Mouse (Mus musculus) heart, adult 18-20 months (tissue): Measurements from ENCODE around the gene Gm20390. TPM values are rescaled to one million over a fixed set of nuclear protein-coding genes. Genes with fewer than 3 reads are reported as not detected.

ENCODE experiments used
- total RNA-seq, 2 experiments: library from RNA; stranded (reverse); gene quantifications; 2 replicates each; pipeline ENCODE4 v1.2.3; 2021

Gene Gm20390
- total RNA-seq, 2 experiments from 2014 or later = 8.9 to 27.6 TPM

Other genes starting within 250 kb of the Gm20390 start
- 10 to 100 TPM in 1 of 2 experiments, 1 to 10 TPM in 1; 9.4 to 10.5 TPM for gene Utp18, start 82.5 kb downstream of the Gm20390 start, total RNA-seq
- 10 to 100 TPM; 10.6 to 11.9 TPM for gene Mbtd1, start 82.4 kb downstream of the Gm20390 start, total RNA-seq
- gene Nme2, start 12.0 kb downstream of the Gm20390 start, total RNA-seq = 1,000 to 10,000 TPM; 1,028 to 1,153 TPM
- 10 to 100 TPM; 13.4 to 15.6 TPM for gene Nme1, start 228 bp upstream of the Gm20390 start, total RNA-seq
- 100 to 1,000 TPM; 137 to 139 TPM for gene Spag9, start 27.8 kb upstream of the Gm20390 start, total RNA-seq
- 10 to 100 TPM; 47.5 to 50.4 TPM for gene Tob1, start 243.2 kb upstream of the Gm20390 start, total RNA-seq